Mouse (Mus musculus) E14TG2a.4 (cell line): ENCODE measurements around the gene Pus1.

ENCODE experiments used
- CTCF ChIP-seq: conservative IDR thresholded peaks from 2 replicates; pipeline ENCODE4 v1.5.1; 2014; ENCODE audit warnings: low read length
- POU5F1 ChIP-seq: IDR thresholded peaks from 2 replicates; pipeline ENCODE4 v1.6.1; 2014; ENCODE audit warnings: low read length, borderline replicate concordance

DNA sequence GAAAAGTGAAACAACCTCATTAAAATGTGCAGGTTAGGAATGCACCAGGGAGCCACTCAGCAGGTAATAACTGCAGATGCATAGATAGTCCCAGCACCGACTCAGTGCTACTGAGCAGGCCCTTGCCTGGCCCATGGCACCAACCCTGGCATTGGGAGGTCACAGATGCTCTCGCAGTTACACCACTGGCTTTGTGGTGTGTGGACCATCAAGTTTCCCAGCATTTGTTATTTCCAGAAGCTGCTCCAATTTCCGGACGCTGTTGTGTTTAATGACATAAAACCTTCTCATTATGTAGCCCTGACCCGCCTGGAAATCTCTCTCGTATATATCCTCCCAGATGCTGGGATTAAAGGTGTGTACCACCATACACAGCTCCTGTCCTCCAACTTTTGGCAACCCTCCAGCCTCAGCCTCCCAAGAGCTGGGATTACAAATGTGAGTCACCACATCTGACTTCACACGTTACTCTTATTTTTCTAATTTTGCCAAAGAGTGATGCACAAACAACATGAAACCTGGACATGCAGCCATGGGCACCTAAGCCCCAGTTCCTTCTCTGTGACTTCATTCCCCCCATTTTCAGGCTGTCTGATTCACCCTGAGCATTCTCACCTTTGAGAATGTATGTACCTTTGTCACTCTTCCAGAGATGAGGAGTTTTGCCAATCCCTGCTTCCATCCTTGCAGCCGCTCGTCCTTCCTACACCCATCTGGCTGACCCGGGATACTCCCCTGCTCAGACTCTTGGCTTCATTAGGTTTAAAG, 486 bp upstream of the Pus1 start:
- TF ChIP-seq CTCF (no peak), POU5F1 (no peak)
